Mouse (Mus musculus): ENCODE results near the gene Kctd5. TPM values are rescaled to one million over a fixed set of nuclear protein-coding genes. Genes with fewer than 3 reads are reported as not detected.

The Kctd5 gene
- polyA plus RNA-seq, 1 experiment from 2014 or later, result 68.0 TPM

DNA sequence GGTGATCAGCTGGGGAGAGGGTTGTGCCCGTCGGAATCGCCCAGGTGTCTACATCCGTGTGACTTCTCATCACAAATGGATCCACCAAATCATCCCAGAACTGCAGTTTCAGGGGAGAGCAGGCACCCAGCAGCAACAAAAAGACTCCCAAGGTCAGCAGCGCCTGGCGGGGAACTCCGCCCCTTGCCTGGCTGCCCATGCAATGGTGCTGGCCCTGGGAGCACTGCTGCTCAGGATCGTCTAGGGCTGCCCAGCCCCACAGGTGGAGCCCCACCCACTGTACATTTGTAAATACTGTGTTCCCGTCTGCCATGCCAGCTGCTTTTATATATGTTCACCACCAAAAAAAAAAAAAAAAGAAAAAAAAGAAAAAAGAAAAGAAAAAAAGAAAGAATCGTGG lies 27.7 kb downstream of the Kctd5 start:
- Histone ChIP-seq H3K9ac (replicated peaks; ENCODE audit: low read length) (no peak overlapping the region), H3K36me3 (ENCODE audit: insufficient read depth, low read length) (peaks cover 15% of the 10 kb centered on the region; the same call in 1 of the 2 replicates), H3K9me3 (ENCODE audit: low read length) (no peaks in the 10 kb centered on the region), H3K4me1 (ENCODE audit: insufficient read depth, low read length) (no peaks in the 10 kb centered on the region), H3K27ac (ENCODE audit: low read length) (no peak overlapping the region), H3K4me2 (replicated peaks; ENCODE audit: low read depth, low read length) (no peak overlapping the region), H3K4me3 (ENCODE audit: low read length) (no peak overlapping the region), H3K27me3 (ENCODE audit: insufficient read depth, low read length) (no peaks in the 10 kb centered on the region)
- WGBS, result 81% methylated on average over 10 of the region's 10 CpGs
- no peak for ATAC-seq (ENCODE audit: low FRiP score, low TSS enrichment)

DNA sequence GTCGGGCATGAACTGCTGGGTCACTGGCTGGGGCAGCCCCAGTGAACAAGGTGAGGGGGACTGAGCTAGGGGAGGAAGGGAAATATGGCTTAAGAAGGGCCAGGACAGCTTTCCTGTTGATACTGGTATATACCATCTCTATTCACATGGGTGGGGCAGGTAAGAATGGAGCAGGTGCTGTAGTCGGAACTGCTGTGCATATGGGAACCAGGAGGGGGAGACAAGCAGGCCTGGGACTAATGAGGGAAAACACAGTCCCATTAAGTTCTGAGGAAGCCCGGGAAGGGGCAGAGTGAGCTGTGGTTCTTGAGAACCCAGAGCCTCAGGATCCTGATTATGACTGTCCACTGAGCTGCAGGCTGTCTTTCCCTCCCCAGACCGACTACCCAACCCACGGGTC lies 28.8 kb downstream of the Kctd5 start:
- Histone ChIP-seq H3K27me3 (ENCODE audit: insufficient read depth, low read length) (no peaks in the 10 kb centered on the region), H3K36me3 (ENCODE audit: insufficient read depth, low read length) (peaks cover 11% of the 10 kb centered on the region; the same call in 1 of the 2 replicates), H3K4me3 (ENCODE audit: low read length) (no peak overlapping the region), H3K9me3 (ENCODE audit: low read length) (no peaks in the 10 kb centered on the region), H3K4me1 (ENCODE audit: insufficient read depth, low read length) (no peaks in the 10 kb centered on the region), H3K27ac (ENCODE audit: low read length) (no peak overlapping the region), H3K9ac (replicated peaks; ENCODE audit: low read length) (no peak overlapping the region), H3K4me2 (replicated peaks; ENCODE audit: low read depth, low read length) (no peak overlapping the region)
- WGBS, result 56% methylated on average over 5 of the region's 5 CpGs
- no peak for ATAC-seq (ENCODE audit: low FRiP score, low TSS enrichment)

DNA sequence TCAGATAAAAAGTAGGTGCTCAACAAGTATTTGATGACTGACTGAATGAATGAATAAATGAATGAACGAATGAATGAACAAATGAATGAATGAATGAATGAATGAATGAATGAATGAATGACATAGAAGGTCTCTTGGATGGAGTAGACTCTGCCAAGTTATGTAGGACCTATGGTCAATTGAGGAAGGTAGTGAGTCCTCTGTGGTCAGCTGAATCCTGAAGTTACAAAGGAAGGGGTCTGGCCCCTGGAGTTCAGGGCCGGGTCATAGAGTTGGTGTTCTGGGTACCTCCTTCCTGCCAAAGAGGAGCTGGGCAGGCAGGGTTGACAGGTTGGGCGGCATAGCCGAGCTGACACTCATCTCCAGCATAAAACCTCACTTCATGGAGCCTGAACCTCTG lies 35.4 kb downstream of the Kctd5 start, which contains the start of gene Prss27:
Gene Prss27 (plus strand): TSS at position 301 of the 400 bp plus-strand sequence.
- no peak for ATAC-seq (ENCODE audit: low FRiP score, low TSS enrichment)
- H3K27ac ChIP-seq (ENCODE audit: low read length), result no peak within 1 kb of the TSS
- no peaks in the 10 kb centered on the region for H3K27me3 ChIP-seq (ENCODE audit: insufficient read depth, low read length)
- H3K4me1 ChIP-seq (ENCODE audit: insufficient read depth, low read length), result no peaks in the 10 kb centered on the region
- WGBS, result 67% methylated on average over 4 of the region's 4 CpGs
- no peaks in the 10 kb centered on the region for H3K9me3 ChIP-seq (ENCODE audit: low read length)
- no peak within 1 kb of the TSS for H3K4me3 ChIP-seq (ENCODE audit: low read length)
- H3K4me2 ChIP-seq (replicated peaks; ENCODE audit: low read depth, low read length), result no peak within 1 kb of the TSS
- H3K9ac ChIP-seq (replicated peaks; ENCODE audit: low read length), result no peak within 1 kb of the TSS
- H3K36me3 ChIP-seq (ENCODE audit: insufficient read depth, low read length), result no peaks in the 10 kb centered on the region

DNA sequence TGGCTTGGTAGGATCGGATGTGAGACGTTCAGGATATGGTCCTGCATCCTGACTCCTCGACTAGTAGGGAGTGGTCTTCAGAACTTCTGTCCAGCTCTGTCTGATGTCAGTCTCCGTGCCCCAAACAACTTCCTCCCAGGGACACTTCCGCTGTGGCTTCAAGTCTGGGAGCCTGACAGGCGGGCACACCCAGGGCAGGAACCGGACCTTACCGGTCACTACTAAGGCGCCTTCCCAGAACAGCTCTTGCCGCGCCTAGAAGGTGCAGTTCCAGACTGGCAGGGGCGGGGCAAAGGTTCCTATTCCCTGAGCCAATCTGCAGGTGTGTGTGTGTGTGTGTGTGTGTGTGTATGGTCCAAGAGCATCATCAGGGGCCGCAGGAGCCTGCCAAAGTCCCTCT lies 35.9 kb downstream of the Kctd5 start:
- no peak for ATAC-seq (ENCODE audit: low FRiP score, low TSS enrichment)
- 74% methylated on average over 13 of the region's 13 CpGs for WGBS
- Histone ChIP-seq H3K27ac (ENCODE audit: low read length) (no peak overlapping the region), H3K36me3 (ENCODE audit: insufficient read depth, low read length) (no peaks in the 10 kb centered on the region), H3K9me3 (ENCODE audit: low read length) (no peaks in the 10 kb centered on the region), H3K27me3 (ENCODE audit: insufficient read depth, low read length) (no peaks in the 10 kb centered on the region), H3K9ac (replicated peaks; ENCODE audit: low read length) (no peak overlapping the region), H3K4me1 (ENCODE audit: insufficient read depth, low read length) (no peaks in the 10 kb centered on the region), H3K4me2 (replicated peaks; ENCODE audit: low read depth, low read length) (no peak overlapping the region), H3K4me3 (ENCODE audit: low read length) (no peak overlapping the region)

DNA sequence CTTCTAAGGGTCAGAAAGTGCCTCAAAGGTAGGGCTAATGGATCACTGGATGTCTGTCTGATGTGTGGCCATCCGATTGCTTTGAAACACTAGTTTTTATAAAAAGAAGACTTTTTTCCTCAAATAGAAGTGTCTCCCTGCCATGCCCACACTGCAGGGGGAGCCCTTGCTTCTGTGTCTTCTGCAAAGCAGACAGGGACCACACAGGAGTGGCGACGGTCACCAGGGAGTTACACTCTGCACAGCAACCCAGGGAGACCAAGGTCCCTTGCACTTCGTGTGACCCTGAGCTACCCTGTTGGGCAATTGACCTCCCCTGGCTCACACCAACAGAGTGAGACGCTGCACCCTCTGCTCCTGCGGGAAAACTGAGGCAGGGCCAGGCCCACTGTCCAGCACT lies 36.3 kb downstream of the Kctd5 start:
- WGBS, result 79% methylated on average over 6 of the region's 6 CpGs
- H3K36me3 ChIP-seq (ENCODE audit: insufficient read depth, low read length), result no peaks in the 10 kb centered on the region
- no peak overlapping the region for H3K9ac ChIP-seq (replicated peaks; ENCODE audit: low read length)
- no peaks in the 10 kb centered on the region for H3K9me3 ChIP-seq (ENCODE audit: low read length)
- H3K4me2 ChIP-seq (replicated peaks; ENCODE audit: low read depth, low read length), result no peak overlapping the region
- no peaks in the 10 kb centered on the region for H3K27me3 ChIP-seq (ENCODE audit: insufficient read depth, low read length)
- ATAC-seq (ENCODE audit: low FRiP score, low TSS enrichment), result no peak
- no peak overlapping the region for H3K27ac ChIP-seq (ENCODE audit: low read length)
- H3K4me3 ChIP-seq (ENCODE audit: low read length), result no peak overlapping the region
- no peaks in the 10 kb centered on the region for H3K4me1 ChIP-seq (ENCODE audit: insufficient read depth, low read length)

DNA sequence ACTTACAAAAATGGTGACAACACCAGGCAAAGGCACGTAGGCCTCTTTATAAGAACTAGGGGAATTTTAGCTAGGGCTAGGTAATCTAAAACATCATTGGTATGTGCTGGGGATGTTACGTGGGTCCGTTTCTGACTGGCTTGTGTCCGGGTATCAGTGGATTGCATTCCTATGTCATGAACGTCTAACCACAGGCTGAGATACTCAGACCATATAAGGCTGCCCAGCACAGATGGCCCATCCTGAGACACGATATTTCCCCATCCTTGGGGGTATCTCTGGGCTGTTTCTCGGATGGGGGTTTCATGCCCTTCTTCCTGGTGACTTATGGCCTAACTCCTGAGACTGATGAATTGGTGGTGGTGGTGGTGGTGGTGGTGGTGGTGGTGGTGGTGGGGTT lies 38.2 kb downstream of the Kctd5 start:
- no peak overlapping the region for H3K4me3 ChIP-seq (ENCODE audit: low read length)
- no peaks in the 10 kb centered on the region for H3K4me1 ChIP-seq (ENCODE audit: insufficient read depth, low read length)
- H3K9me3 ChIP-seq (ENCODE audit: low read length), result no peaks in the 10 kb centered on the region
- no peaks in the 10 kb centered on the region for H3K27me3 ChIP-seq (ENCODE audit: insufficient read depth, low read length)
- no peak overlapping the region for H3K9ac ChIP-seq (replicated peaks; ENCODE audit: low read length)
- 75% methylated on average over 7 of the region's 7 CpGs for WGBS
- H3K36me3 ChIP-seq (ENCODE audit: insufficient read depth, low read length), result no peaks in the 10 kb centered on the region
- no peak for ATAC-seq (ENCODE audit: low FRiP score, low TSS enrichment)
- H3K4me2 ChIP-seq (replicated peaks; ENCODE audit: low read depth, low read length), result no peak overlapping the region
- no peak overlapping the region for H3K27ac ChIP-seq (ENCODE audit: low read length)

DNA sequence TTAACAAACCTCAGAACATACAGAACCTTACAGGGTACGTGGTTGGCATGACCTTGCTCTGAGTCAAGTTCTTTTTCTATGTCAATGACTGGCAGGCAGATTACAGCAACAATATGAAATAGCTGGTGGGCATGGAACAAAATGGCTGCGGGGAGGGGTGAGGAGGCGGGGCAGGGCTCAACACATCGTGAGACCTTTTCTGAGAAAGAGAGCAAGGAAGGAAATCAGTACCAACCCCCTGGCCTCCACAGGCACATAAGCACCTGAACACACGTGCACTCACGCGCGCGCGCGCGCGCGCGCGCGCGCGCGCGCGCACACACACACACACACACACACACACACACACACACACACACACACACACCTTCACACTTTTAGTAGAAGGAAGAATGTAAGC lies 42.7 kb downstream of the Kctd5 start:
- no peak for ATAC-seq (ENCODE audit: low FRiP score, low TSS enrichment)

DNA sequence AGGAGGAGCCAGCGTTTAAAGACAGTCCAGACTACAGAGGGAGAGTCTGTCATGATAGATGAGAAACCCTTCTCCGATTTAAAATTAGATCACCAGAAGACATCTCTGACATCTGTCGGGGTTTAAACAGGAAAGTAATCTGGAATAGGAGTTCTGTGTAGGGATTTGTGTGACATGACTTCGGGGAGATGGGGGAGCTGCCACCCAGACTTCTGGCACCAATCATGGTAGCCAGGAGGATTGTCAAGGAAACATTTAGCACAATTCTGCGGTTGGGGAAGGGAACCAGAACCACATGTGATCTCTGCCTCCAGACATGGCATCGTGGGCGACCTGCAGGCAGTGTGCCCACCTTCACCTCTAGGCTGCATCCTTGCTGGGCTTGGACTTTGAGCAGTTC lies 43.8 kb downstream of the Kctd5 start:
- Histone ChIP-seq H3K27ac (ENCODE audit: low read length) (no peak overlapping the region), H3K4me1 (ENCODE audit: insufficient read depth, low read length) (no peaks in the 10 kb centered on the region), H3K9ac (replicated peaks; ENCODE audit: low read length) (no peak overlapping the region), H3K4me2 (replicated peaks; ENCODE audit: low read depth, low read length) (no peak overlapping the region), H3K9me3 (ENCODE audit: low read length) (no peaks in the 10 kb centered on the region), H3K27me3 (ENCODE audit: insufficient read depth, low read length) (no peaks in the 10 kb centered on the region), H3K4me3 (ENCODE audit: low read length) (no peak overlapping the region), H3K36me3 (ENCODE audit: insufficient read depth, low read length) (no peaks in the 10 kb centered on the region)
- 79% methylated on average over 7 of the region's 7 CpGs for WGBS
- ATAC-seq (ENCODE audit: low FRiP score, low TSS enrichment), result no peak

More for the DNA sequence above, 42.7 kb downstream of the Kctd5 start:
- Histone ChIP-seq H3K4me2 (replicated peaks; ENCODE audit: low read depth, low read length) (no peak overlapping the region), H3K27me3 (ENCODE audit: insufficient read depth, low read length) (no peaks in the 10 kb centered on the region), H3K9ac (replicated peaks; ENCODE audit: low read length) (no peak overlapping the region), H3K4me3 (ENCODE audit: low read length) (no peak overlapping the region), H3K36me3 (ENCODE audit: insufficient read depth, low read length) (no peaks in the 10 kb centered on the region), H3K9me3 (ENCODE audit: low read length) (no peaks in the 10 kb centered on the region), H3K4me1 (ENCODE audit: insufficient read depth, low read length) (no peaks in the 10 kb centered on the region), H3K27ac (ENCODE audit: low read length) (no peak overlapping the region)
- 85% methylated on average over 3 of the region's 22 CpGs for WGBS

DNA sequence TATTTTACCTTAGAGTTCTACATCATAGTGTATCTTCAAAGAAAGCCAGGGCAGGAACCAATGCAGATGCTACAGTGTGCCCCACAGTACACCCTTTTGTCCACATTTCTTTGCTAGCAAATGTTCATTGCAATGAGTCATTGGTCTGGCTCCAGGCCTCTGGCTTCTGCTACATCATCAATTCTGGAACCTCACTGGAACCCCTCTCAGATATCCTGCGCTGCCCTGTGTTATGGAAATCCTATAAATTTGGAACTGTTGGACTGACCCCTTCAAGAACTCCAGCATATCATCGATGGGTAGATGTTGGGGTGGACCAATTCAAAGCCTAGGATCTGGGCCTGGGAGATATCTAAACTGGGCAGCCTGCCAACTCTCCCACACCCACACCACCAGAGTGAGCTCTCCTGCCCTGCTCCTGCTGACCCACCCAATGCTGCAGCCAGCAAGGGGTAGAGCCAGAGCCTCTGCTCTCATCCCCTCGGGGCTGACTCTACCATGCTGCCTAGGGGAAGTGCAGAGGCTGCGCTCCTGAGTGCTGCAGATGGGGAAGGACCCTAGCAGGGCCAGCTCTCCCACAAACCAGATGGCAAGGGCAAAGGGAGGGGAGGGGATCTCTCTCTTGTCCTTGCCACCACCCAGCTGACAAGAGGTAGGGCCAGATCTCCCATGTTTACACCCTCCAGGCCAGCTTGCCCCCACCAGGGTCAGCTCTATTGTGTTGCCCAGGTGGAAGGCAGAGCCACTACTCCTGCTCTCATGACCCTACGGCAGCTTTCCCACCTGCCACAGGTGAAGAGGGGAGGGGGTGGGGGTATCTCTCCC lies 51.7 kb downstream of the Kctd5 start:
- no peaks in the 10 kb centered on the region for H3K9me3 ChIP-seq (ENCODE audit: low read length)
- H3K27ac ChIP-seq (ENCODE audit: low read length), result no peak overlapping the region
- H3K27me3 ChIP-seq (ENCODE audit: insufficient read depth, low read length), result no peaks in the 10 kb centered on the region
- no peaks in the 10 kb centered on the region for H3K36me3 ChIP-seq (ENCODE audit: insufficient read depth, low read length)
- ATAC-seq (ENCODE audit: low FRiP score, low TSS enrichment), result no peak
- H3K9ac ChIP-seq (replicated peaks; ENCODE audit: low read length), result no peak overlapping the region
- H3K4me2 ChIP-seq (replicated peaks; ENCODE audit: low read depth, low read length), result no peak overlapping the region
- 61% methylated on average over 5 of the region's 5 CpGs for WGBS
- H3K4me1 ChIP-seq (ENCODE audit: insufficient read depth, low read length), result no peaks in the 10 kb centered on the region
- H3K4me3 ChIP-seq (ENCODE audit: low read length), result no peak overlapping the region

DNA sequence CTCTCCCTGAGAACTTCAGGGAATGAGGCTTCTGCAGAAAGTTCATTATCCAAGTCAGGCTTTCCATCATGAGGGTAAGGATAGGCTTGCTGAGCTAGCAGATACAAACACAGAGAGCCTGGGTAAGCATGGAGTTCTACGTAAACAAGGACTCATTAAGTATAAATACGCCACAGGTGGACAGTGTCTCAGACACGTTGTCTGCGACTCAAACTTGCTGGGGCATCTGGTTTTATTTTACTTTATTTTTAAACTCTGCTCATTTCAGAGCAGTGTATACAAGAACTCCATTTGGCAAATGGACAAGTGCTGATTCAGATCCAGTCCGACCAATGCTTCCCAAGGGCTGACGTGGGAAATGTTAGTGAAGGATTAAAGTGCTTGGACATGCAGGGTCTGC lies 52.6 kb downstream of the Kctd5 start:
- no peak overlapping the region for H3K27ac ChIP-seq (ENCODE audit: low read length)

More for the DNA sequence above, 52.6 kb downstream of the Kctd5 start:
- Histone ChIP-seq H3K9ac (replicated peaks; ENCODE audit: low read length) (no peak overlapping the region), H3K4me1 (ENCODE audit: insufficient read depth, low read length) (no peaks in the 10 kb centered on the region), H3K4me3 (ENCODE audit: low read length) (no peak overlapping the region), H3K4me2 (replicated peaks; ENCODE audit: low read depth, low read length) (no peak overlapping the region), H3K27me3 (ENCODE audit: insufficient read depth, low read length) (no peaks in the 10 kb centered on the region; the same call in 1 of the 2 replicates), H3K9me3 (ENCODE audit: low read length) (no peaks in the 10 kb centered on the region), H3K36me3 (ENCODE audit: insufficient read depth, low read length) (no peaks in the 10 kb centered on the region)
- ATAC-seq (ENCODE audit: low FRiP score, low TSS enrichment), result no peak
- WGBS, result 75% methylated on average over 6 of the region's 6 CpGs

Measured in kidney, embryonic 16.5 days (tissue).